Mouse (Mus musculus): ENCODE measurements at regions not wholly inside any gene's neighbourhood (a gene's known extent, or its start where the extent isn't known, plus 50 kb on each side); places are given as distances from the start of the nearest gene placed in this dataset.

DNA sequence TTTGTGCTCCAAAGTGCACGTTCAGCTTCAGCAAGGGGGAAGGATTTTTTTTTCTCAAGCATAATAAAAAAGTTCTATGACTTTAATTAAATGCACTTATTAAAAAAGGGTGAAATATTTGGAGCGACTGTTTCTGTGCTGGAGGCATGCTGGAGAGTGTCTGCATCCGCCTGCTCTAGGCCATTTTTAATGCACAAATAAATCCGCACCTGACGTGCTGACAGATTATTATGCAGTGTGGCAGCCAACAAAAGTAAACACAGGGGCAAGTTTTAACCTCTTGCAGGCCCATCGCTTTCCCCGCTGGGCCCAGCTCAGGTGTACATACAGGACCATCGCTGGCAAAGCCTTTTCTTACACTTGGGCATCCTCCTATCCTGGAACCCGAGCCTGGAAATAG is 340.1 kb downstream of the Sox9 start:
- TF ChIP-seq POLR2A (IDR thresholded peaks at IDR 0.05; ENCODE audit: extremely low read depth, insufficient read depth, low read length) = no peak
- no peak for TF ChIP-seq CTCF (IDR thresholded peaks at IDR 0.05; ENCODE audit: extremely low read depth, insufficient read depth, low read length)

Measured in cortical plate, adult 2 months (tissue).